Mouse (Mus musculus): ENCODE data around the gene Aph1c.
"Not testable (repeated sequence)": the region's sequence is repeated elsewhere in the genome, so short reads cannot be mapped to it uniquely, and the experiment has no call there.

Aph1c gene

DNA sequence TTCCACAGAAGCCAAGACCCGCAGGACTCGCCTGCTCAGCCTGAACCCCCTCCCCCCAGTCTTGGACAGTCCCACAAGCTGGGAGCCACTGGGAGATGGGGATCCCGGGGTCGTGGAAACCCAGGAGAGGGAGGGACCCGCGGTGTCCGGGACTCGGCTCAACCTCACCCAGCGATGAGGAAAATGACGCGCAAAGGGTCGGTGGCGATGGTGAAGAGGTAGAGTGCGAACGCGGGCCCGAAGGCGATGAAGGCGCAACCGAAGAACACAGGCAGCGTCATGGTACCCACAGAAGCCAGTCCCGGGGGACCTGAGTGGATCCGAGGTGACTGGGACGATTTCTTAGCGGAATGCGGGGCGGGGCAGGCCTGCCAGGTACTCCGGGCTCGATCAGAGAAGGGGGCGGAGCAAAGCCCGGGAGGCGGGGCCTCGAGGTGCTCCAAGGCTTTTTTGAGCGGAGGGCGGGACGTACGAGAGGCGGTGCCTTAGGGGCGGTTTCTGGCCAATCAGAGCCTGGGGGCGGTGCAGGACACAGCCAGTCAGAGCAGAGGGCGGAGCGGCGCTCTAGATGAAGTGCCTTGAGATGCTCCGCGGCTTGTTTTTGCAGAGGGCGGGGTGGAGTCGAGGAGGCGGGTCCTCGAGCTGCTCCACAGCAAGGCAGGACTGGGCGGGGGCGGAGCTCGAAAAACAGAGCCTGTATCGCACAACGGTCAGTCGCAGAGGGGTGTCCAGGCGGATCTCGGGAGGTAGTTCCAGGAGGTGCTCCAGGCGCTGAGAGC is at the start of gene Aph1c:
Gene Aph1c, minus strand, starts transcription at position 409 of the 779 bp plus-strand sequence.
- peak; percentile 100 for DNase-seq (ENCODE audit: low read depth, low spot score)

DNA sequence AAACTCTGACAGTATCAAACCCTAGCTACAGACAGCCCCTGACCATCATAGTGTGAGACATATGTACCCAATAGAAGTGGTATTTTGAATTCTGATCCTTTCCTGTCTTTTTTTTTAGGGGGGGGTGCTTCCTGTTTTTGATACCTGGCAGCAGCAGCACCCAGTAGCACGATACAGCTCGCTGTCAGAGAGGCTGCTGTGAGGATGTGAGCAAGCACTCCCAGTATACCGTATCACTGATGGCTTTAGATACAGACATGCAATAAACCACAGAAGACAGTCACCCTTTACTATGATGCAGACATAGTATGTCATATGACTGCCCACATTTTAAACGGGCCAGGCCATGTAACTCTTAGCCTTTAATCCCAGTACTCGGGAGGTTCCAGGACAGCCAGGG is 49.0 kb upstream of the Aph1c start:
- no peak for DNase-seq (ENCODE audit: low read depth, low spot score)

DNA sequence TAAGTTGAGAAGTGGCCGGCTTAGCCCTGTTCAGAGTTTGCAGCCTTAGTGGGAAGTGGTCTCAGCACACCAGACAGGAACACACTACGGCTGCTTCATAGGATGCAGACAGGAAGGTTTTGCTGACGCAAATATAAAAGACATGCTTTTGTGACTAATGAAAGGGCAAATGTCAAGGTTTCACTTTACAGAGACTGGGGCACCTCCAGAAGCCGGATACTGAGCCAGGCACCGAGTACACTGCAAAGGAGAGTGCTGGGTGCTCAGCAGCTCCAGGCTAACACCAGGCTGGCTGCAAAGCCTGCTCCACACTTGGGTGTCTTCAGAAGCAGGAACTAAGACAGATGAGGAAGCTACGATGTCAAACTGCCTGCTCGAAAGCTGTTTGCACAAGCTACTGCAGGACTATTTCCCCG is 47.9 kb upstream of the Aph1c start:
- DNase-seq (ENCODE audit: low read depth, low spot score), result no peak

DNA sequence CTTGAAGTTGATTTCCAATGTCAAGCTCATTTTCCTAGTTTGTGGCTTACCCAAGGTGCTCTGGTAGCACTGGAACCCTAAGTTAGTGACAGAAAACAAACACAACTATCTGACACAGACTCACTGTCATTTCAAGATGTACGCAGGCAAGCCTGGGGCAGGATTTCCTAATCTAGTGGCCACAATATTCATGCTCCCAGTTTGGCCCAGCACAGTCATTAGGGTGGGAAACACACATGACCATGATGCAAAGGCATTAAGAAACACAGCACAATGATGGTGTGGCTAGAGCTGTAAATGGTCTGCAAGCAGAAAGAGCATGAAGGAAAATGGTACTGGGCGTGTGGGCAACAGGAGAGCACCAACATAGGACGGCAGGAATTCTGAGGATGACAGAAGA is 47.3 kb upstream of the Aph1c start:
- no peak for DNase-seq (ENCODE audit: low read depth, low spot score)

DNA sequence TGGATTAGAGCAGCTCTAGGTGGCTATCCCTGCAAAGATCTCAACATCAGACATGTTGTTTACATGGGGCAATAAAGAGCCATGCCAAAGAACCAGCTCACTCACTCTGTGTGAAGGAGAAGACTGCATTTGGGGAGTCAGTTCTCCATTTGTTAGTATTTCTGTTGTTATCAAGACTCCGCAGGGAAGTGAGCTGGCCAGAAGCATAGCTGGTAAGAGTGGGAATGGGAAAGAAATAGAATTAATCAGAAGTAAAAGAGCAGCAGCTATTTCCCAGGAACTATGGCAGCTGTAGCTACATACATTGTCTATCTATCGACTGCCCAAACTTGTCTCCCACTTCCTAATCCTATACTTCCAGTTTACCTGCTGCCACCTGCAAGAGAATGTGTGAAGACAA is 46.2 kb upstream of the Aph1c start:
- DNase-seq (ENCODE audit: low read depth, low spot score), result no peak

DNA sequence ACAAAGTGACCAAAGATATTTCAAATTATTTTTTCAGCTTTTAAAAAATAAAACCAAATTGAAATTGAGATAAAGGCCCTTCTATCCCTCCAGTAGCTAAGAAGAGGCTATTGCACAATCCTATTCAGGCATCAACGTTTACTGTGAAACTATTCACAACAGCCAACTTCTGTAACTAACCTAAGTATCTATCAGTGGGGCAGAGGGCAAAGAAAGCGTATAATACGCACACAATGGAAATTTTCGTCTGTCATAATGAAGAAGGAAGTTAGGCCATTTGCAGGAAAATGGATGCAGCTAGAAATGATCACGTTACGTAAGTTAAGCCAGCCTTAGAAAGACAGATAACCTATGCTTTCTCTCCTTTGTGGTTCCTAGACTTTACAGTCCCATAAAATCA is 45.0 kb upstream of the Aph1c start:
- DNase-seq (ENCODE audit: low read depth, low spot score), result no peak

DNA sequence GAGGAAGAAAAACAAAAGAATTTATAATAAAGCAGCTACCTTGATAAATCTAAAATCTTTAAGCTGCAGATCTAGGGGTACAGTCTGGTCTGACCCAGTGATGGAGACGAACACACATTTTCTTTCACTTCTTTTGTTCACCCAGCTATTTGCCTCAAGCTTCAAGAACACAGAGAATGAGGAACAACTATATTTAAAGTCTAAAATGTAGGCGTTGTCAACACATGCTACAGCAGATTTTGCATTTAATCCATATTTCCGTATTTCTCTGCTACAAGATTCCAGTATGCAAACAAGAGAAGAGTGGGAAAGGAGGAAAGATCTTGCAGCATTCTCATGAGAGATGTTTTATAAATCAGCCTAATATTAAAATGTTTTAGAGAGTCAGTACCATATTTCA is 44.4 kb upstream of the Aph1c start:
- DNase-seq (ENCODE audit: low read depth, low spot score), result no peak

DNA sequence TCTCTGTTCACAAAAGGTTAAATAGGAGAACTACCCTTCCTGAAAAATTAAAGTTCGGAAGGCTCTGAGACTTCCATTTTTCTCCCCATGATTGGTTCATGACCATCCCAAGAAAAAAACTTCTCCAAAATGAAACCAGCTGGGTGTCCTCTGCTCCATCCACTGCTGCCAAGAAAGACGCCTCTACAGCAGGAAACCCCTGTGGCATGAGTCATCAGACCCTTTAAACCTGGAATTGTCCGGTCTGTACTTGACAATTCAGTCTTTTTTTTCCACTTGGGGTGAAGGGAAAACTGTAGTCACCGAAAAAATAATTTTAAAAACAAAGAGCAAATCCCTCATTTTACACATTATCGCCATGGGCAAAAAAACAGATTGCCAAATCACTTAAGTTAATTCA is 42.1 kb upstream of the Aph1c start:
- no peak for DNase-seq (ENCODE audit: low read depth, low spot score)

DNA sequence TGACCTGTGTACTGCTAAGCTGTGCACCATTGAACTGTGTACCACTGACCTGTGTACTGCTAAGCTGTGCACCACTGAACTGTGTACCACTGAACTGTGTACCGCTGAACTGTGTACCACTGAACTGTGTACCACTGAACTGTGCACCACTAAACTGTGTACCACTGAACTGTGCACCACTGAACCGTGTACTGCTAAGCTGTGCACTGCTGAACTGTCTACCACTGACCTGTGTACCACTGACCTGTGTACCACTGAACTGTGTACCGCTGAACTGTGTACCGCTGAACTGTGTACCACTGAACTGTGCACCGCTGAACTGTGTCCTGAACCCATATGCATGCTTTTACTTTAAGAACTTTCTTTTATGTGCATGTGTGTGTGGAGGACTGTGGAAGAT is 39.8 kb upstream of the Aph1c start:
- no peak for DNase-seq (ENCODE audit: low read depth, low spot score)

DNA sequence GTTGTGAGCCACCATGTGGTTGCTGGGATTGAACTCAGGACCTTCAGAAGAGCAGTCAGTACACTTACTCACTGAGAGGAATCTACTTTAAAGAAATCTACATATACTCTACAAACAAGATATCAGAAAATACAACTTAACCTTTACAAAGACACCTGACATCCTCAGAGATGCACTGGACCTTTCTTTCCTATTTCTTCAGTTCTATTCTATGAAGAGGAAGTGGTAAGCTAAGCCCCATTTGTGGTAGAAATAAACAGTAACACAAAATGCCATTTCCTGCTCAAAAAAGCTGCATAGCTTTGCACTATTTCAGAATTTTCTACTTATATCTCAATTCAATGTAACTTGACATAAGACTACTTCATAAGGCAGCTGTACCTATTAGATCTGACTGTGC is 39.0 kb upstream of the Aph1c start:
- DNase-seq (ENCODE audit: low read depth, low spot score), result no peak

DNA sequence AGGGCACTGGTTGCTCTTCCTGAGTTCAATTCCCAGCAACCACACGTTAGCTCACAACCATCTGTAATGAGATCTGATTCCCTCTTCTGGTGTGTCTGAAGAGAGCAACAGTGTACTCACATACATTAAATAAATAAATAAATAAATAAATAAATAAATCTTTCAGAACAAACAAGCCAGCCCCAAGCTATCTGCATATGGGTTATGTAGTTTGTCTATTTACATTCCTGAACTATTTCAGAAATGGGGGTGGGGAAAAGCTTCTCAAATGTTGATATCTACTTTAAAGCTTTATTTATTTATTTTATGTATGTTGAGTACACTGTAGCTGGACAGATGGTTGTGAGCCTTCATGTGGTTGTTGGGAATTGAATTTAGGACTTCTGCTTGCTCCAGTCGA is 38.5 kb upstream of the Aph1c start:
- DNase-seq (ENCODE audit: low read depth, low spot score), result not testable (repeated sequence)

DNA sequence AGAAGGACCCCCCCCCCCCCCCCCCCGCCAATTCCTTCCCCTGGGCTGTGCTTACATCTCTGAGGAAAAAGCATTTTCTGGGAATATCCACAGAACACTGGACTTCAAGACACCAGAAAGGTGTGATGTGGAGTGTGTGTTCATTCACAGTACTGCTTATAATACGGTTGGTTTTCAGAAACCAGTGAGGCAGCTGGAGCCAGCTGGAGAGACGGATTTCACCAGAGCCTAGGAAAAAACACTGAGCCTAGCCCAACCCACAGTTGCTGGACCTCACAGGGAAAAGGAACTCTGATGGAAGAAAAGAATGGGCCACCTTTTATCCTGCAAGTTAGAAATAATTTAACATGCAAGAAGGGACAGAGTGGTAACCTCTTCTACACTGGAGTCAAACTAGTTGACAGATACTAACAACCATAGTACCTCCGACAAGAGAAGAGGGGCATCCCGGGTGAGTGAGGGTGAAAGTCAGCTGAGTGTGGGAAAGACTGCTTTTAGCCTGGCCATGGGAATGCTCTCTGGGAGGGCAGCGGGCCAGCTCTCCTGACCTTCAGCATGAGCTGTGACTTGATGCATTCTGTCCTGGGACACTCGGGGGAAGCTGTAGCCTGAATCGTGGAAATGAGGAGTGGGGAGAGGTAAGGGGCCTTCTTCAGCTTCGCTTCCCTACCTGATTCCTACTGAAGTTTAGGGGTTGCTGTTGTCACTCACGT is 37.6 kb upstream of the Aph1c start:
- DNase-seq (ENCODE audit: low read depth, low spot score), result no peak

DNA sequence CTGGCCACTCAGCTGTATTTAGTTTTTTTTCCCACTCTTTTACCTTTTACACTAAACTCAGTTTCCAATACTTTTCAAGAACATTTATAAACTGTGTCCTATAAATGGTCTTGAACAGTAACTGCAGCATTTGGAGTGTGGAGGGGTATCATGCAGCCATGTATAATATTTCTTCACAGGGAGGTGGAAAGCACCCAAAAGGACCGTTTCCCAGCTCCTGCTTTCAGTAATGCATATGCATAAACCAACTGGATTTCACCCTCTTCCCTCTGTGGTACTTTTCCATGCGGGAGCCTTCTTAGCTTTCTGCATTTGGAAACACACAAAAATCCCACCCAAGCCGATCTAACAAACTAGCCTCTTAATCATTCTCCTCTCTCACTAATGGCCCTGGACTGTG is 30.2 kb upstream of the Aph1c start:
- no peak for DNase-seq (ENCODE audit: low read depth, low spot score)

DNA sequence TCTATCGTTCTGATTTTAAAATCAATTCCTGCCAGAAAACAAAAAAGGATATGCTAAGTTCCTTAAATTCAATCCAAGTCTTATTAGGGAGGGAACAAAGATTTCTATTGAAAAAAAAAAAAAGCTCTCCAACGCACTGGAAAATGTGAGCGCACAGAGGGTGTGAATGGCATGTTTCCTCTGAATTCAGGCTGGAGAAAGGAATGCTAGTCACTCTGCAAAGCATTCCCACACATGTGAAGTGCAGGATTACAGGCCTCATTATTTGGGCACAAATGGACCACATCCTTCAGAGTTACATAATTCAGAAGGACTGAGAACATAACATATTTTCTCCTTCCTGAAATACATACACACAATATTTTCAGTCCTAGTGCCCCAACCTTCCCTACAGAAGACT is 28.9 kb upstream of the Aph1c start:
- DNase-seq (ENCODE audit: low read depth, low spot score), result no peak

DNA sequence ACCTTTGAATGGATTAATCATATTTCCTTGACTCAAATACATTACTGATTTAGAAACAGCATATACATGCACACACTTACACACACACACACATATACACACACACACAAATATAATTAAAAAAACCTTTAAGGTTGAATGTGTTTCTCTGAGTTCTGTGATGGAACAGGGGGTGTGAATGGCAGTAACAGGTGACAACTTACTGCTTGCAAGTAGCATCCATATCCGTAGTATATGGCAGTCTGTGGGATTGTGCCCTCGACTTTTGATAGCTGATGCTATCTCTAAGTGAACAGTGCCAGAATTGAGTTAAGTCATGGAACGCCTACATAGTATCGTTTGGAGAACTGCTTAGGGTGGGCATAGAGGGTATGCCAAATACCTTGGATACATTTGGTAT is 27.7 kb upstream of the Aph1c start:
- DNase-seq (ENCODE audit: low read depth, low spot score), result no peak

DNA sequence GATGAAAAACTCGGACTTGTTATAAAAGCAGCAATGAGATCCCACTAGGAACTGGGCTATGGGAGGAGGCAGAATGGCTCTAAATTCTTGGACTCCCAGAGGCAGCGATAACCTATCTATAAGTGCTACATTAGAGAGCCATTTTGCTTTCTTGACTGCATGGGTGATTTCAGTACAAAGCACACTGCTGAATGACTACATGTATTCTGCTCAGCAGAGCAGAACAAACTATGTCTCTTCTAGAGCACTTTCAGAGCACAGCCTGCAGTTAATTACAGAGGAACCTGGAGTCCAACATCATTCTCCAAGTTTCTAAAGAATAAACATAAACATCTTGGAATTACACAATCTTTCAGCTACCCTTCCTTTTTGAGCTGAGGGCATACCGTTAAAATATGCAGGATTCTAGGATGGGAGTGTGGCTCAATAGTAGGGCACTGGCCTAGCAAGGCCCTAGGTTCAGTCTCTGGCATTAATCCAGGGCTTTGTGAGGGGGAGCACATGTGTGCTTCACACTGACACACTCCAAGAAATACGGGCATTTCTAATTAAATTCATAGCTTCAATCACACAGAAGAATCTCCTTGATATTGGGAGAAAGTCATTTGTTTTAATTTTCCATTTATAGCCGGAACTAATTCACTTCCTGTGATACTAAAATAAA is 26.7 kb upstream of the Aph1c start:
- DNase-seq (ENCODE audit: low read depth, low spot score), result no peak

DNA sequence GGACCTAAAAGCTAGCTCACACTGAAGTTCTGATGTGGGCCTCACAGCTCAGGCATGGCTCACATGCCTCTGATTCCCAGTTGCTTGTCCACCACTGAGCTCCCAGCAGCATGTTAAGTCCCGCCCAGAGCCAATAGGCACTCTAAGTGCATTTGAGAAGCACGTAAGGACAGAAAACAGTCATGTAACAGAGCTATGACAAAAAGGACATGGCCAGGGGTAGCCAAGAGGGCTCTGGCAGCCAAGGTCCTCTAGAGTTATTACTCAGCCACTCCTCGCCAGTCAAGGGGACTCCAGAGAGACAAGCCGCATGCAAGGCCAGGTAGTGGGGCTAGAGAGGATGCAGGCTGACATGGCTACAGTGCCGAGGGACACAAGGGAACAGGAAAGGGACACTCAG is 25.0 kb upstream of the Aph1c start:
- no peak for DNase-seq (ENCODE audit: low read depth, low spot score)

DNA sequence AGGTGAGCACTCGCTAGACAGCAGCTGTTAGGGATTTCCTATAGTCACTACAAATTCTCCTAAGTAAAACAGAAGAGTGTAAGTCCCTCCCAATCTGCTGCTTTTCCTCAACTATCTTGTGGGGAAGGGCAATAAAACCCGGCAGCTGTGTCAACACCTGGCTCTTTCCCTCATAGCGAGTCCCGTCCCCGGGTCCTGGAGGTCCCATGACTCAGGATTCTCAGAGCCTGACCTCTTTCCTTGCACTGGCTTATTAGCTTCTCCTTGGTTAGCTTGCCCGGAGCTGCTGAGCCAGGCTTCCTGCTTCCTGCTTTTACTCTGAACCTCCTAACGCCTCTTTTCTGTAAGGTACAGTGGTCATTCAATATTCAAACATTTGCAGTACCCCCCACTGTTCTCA is 21.3 kb upstream of the Aph1c start:
- no peak for DNase-seq (ENCODE audit: low read depth, low spot score)

DNA sequence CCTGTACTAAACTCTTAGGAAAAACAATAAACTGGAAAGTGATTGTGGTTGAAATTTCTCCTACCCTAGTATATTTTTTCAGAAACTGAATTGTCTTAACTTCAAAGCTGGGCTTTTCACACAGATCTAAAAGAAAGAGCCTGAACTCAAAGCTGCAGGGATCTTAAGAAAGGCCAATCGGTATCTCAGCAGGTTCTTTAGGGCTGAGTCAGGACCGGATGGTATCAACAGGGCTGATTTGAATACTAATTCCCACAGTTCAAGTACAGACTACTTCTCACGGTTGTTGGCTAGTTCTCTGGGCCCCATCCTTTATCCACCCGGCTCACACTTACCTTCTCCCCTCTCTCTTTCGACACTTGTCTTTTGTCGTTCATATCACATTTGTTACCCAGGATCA is 18.1 kb upstream of the Aph1c start:
- DNase-seq (ENCODE audit: low read depth, low spot score), result peak; percentile 13

DNA sequence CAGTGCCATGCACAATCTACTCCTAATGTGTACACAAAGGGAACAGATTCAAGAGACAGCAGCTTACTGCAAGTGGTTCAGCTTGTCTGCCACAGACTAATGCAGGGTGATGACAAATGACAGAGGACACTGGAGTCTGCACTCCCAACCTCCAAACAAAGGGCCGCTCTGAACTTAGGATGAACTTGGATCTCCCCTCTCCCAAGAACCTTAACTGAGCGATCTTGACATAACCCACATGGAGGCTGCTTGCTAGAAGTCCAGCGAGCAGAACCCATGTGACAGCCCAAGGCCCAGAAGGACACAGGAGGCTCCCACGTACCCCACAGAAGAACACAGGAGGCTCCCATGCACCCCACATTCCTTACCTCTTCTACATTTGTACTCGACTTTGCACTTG is 16.4 kb upstream of the Aph1c start:
- no peak for DNase-seq (ENCODE audit: low read depth, low spot score)

DNA sequence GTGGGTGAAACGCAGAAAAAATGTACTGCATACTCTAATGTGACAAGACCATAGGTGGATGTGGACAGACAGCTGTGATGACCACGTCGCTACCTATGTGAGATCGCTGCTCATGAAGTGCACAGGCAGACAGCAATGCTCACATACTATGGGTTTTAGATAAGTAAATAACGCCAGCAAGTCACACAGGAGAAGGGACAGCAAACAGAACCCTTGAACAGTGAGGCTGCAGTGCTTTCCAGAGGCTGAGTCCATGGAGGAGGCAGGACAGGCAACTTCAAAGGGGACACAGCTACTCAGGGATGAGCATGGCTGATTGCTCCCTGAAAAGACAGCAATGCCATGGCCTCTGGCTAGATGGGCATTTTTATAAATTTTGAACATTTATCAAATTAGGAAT is 12.3 kb upstream of the Aph1c start:
- DNase-seq (ENCODE audit: low read depth, low spot score), result no peak

DNA sequence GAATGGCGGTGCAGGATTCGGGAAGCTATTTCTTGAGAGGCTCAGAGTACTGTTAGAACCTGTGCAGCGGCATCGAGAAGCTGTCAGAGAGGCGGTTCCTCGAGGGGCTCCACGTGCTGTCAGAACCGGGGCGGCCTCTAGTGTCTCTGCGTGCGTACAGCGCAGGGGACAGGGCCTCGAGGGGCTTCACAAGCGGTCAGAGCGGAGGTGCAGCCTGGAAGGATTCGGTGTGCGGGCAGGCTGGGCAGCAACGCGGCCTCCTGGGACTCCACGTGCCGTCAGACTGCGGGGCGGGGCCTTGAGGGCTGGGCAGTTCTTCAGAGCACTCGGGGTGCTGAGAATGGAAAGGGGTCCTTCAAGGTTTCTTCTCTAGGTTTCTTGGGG is 563 bp upstream of the Aph1c start:
- DNase-seq (ENCODE audit: low read depth, low spot score), result no peak

DNA sequence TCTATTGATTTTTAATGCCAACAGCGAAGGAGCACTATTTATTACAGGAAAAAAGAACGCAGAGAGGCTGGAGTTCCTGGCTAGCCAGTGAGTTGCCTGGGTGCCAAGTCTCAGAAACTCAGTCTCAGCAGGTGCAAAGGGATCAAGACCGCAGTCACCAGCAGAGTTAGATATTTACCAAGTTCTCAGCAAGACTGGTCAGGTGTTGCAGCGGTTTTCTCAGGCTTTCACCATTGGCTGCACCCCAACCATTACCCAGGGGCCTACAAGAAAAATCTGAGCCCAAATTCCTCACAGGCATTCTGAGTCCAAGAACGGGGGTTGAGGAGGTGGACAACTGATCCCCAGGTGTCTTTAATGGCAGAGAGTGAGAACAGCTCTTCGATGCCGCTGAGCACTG is 675 bp downstream of the Aph1c start:
- no peak for DNase-seq (ENCODE audit: low read depth, low spot score)
